Mouse (Mus musculus): Measurements from ENCODE around the gene Barx2.
A peak's percentile ranks its signal among the peaks of the same experiment; 100 is the strongest.

Barx2 gene

GRCm38 (mm10) chr9:31808753-31809152 lies 104.5 kb downstream of the Barx2 start:
- DNase-seq (ENCODE audit: low read depth, low spot score), result peak; percentile 10

- DNase-seq (ENCODE audit: low read depth, low spot score), result no peak
These were observed 110.6 kb downstream of the Barx2 start for GRCm38 (mm10) chr9:31802641-31803040.

Measured in A20 (cell line).